26 mouse cellular contexts compared by ENCODE assay signal in genomic region chr12:83052391-83052790, GRCm38 (mm10).
DNase-seq lines count a peak whose midpoint lies in the region; ATAC-seq and TF ChIP-seq lines count a peak whose summit lies in the region.
"Had no signal": no experiment of that assay in that cellular context is flagged by ENCODE, and none has a peak within 500 bp of the region (broad histone marks: within the 10 kb centered on the region; RNA-seq: fewer than 3 reads in every experiment).

No protein-coding gene starts in this region.

- ATAC-seq in kidney, embryonic 16.5 days (ENCODE audit: low FRiP score, low TSS enrichment), result no peak
- ATAC-seq in lung, embryonic 14.5 days (ENCODE audit: insufficient read depth), result no peak
- ATAC-seq in lung, postnatal 0 days, result no peak
- ATAC-seq: activated CD4-positive, CD25-positive, alpha-beta regulatory T cell, adult 4 months; CD4-positive, CD25-positive, alpha-beta regulatory T cell, adult 4 months; forebrain, embryonic 14.5 days; forebrain, postnatal 0 days; hindbrain, embryonic 16.5 days had no signal

- no peak for TF ChIP-seq EP300 in lung, postnatal 0 days (IDR thresholded peaks at IDR 0.05)

- no peaks in the 10 kb centered on the region for H3K27me3 ChIP-seq in kidney, embryonic 16.5 days (ENCODE audit: insufficient read depth, low read length)
- no peaks in the 10 kb centered on the region for H3K27me3 ChIP-seq in lung, embryonic 14.5 days (ENCODE audit: insufficient read depth, low read length)
- H3K27me3 ChIP-seq in lung, postnatal 0 days (replicated peaks; ENCODE audit: insufficient read depth, low read length), result no peaks in the 10 kb centered on the region
- H3K27me3 ChIP-seq: embryonic facial prominence, embryonic 12.5 days; embryonic facial prominence, embryonic 15.5 days; hindbrain, embryonic 13.5 days had no signal

- no peak overlapping the region for H3K4me3 ChIP-seq in kidney, embryonic 16.5 days (ENCODE audit: low read length)
- no peak overlapping the region for H3K4me3 ChIP-seq in lung, embryonic 14.5 days (ENCODE audit: low read depth, low read length)
- no peak overlapping the region for H3K4me3 ChIP-seq in lung, postnatal 0 days (ENCODE audit: low read depth, low read length)
- H3K4me3 ChIP-seq in layer of hippocampus, adult 2 months, result no peak overlapping the region
- H3K4me3 ChIP-seq: embryonic facial prominence, embryonic 12.5 days; embryonic facial prominence, embryonic 15.5 days; heart, adult 2 months; hindbrain, embryonic 10.5 days; hindbrain, embryonic 13.5 days had no signal

- no peak overlapping the region for H3K4me2 ChIP-seq in kidney, embryonic 16.5 days (replicated peaks; ENCODE audit: low read depth, low read length)
- no peak overlapping the region for H3K4me2 ChIP-seq in lung, embryonic 14.5 days
- no peak overlapping the region for H3K4me2 ChIP-seq in lung, postnatal 0 days (replicated peaks; ENCODE audit: low read depth, low read length)
- H3K4me2 ChIP-seq: embryonic facial prominence, embryonic 12.5 days; embryonic facial prominence, embryonic 15.5 days; heart, embryonic 11.5 days; hindbrain, embryonic 13.5 days had no signal

- 35% methylated on average over 4 of the region's 4 CpGs for WGBS in kidney, embryonic 16.5 days
- 30% methylated on average over 4 of the region's 4 CpGs for WGBS in lung, embryonic 14.5 days
- 34% methylated on average over 4 of the region's 4 CpGs for WGBS in lung, postnatal 0 days

- no peaks in the 10 kb centered on the region for H3K36me3 ChIP-seq in kidney, embryonic 16.5 days (ENCODE audit: insufficient read depth, low read length)
- no peaks in the 10 kb centered on the region for H3K36me3 ChIP-seq in lung, embryonic 14.5 days (ENCODE audit: insufficient read depth)
- H3K36me3 ChIP-seq in lung, postnatal 0 days (ENCODE audit: insufficient read depth, low read length), result no peaks in the 10 kb centered on the region
- H3K36me3 ChIP-seq: embryonic facial prominence, embryonic 12.5 days; embryonic facial prominence, embryonic 15.5 days; hindbrain, embryonic 10.5 days; hindbrain, embryonic 13.5 days had no signal

- H3K27ac ChIP-seq in kidney, embryonic 16.5 days (ENCODE audit: low read length), result no peak overlapping the region
- no peak overlapping the region for H3K27ac ChIP-seq in lung, embryonic 14.5 days (ENCODE audit: low read depth)
- H3K27ac ChIP-seq in lung, postnatal 0 days (ENCODE audit: low read length), result no peak overlapping the region
- no peak overlapping the region for H3K27ac ChIP-seq in layer of hippocampus, adult 2 months
- H3K27ac ChIP-seq: embryonic facial prominence, embryonic 12.5 days; embryonic facial prominence, embryonic 15.5 days; heart, adult 2 months; hindbrain, embryonic 10.5 days; hindbrain, embryonic 13.5 days had no signal

- no peak for TF ChIP-seq CTCF in lung, embryonic 14.5 days (IDR thresholded peaks at IDR 0.05; ENCODE audit: low read depth)
- no peak for TF ChIP-seq CTCF in lung, postnatal 0 days (IDR thresholded peaks at IDR 0.05)
- no peak for TF ChIP-seq CTCF in layer of hippocampus, adult 2 months (conservative IDR thresholded peaks at IDR 0.05)

- H3K9me3 ChIP-seq in kidney, embryonic 16.5 days (ENCODE audit: low read length), result peaks cover 7% of the 10 kb centered on the region; the same call in 1 of the 2 replicates
- H3K9me3 ChIP-seq in lung, embryonic 14.5 days (ENCODE audit: low read depth, low read length), result no peaks in the 10 kb centered on the region
- no peaks in the 10 kb centered on the region for H3K9me3 ChIP-seq in lung, postnatal 0 days (ENCODE audit: low read length)
- H3K9me3 ChIP-seq: embryonic facial prominence, embryonic 12.5 days; embryonic facial prominence, embryonic 15.5 days; hindbrain, embryonic 13.5 days had no signal

- H3K9ac ChIP-seq in kidney, embryonic 16.5 days (replicated peaks; ENCODE audit: low read length), result no peak overlapping the region
- H3K9ac ChIP-seq in lung, embryonic 14.5 days, result no peak overlapping the region
- H3K9ac ChIP-seq in lung, postnatal 0 days (replicated peaks; ENCODE audit: low read depth), result no peak overlapping the region
- H3K9ac ChIP-seq: embryonic facial prominence, embryonic 12.5 days; embryonic facial prominence, embryonic 15.5 days; forebrain, postnatal 0 days; hindbrain, embryonic 13.5 days had no signal

- peaks cover 9% of the 10 kb centered on the region; the same call in 1 of the 2 replicates for H3K4me1 ChIP-seq in kidney, embryonic 16.5 days (ENCODE audit: insufficient read depth, low read length)
- H3K4me1 ChIP-seq in lung, embryonic 14.5 days (ENCODE audit: insufficient read depth), result no peaks in the 10 kb centered on the region
- no peaks in the 10 kb centered on the region for H3K4me1 ChIP-seq in lung, postnatal 0 days (ENCODE audit: insufficient read depth, low read depth, low read length)
- H3K4me1 ChIP-seq: embryonic facial prominence, embryonic 12.5 days; embryonic facial prominence, embryonic 15.5 days; hindbrain, embryonic 10.5 days had no signal

- DNase-seq in heart, postnatal 4 days, result peak; percentile 33
- no peak for DNase-seq in heart, adult 8-10 months (ENCODE audit: low spot score)
- DNase-seq in kidney, postnatal 14 days, result peak; percentile 9
- peak; percentile 67 for DNase-seq in lung, embryonic 14.5 days
- DNase-seq in lung, postnatal 0 days (ENCODE audit: low spot score), result no peak
- DNase-seq in layer of hippocampus, adult 2 months (ENCODE audit: low spot score in 2 of 2), result no peak
- DNase-seq: adrenal gland, adult 8-10 months; adrenal gland, postnatal 25 days; cerebellum, adult 11-12 months; cerebellum, adult 8-10 months; cerebellum, postnatal 10 days; cerebellum, postnatal 36 days; embryo, embryonic 11 days; forebrain, postnatal 0 days; gastrocnemius, postnatal 36 days; heart, adult 2 months had no signal

Comparison
In these comparisons a context has a peak if more than half of its experiments do, and no peak if none do; other contexts are left out.
1. DNase-seq: peak in heart, postnatal 4 days (single experiment), kidney, postnatal 14 days (single experiment) and lung, embryonic 14.5 days (single experiment); none in heart, adult 8-10 months (single experiment), lung, postnatal 0 days (single experiment) and layer of hippocampus, adult 2 months (0 of 2).